Mouse (Mus musculus) liver, embryonic 13.5 days (tissue): ENCODE measurements around the gene Prss38. TPM values are rescaled to one million over a fixed set of nuclear protein-coding genes. Genes with fewer than 3 reads are reported as not detected.

Experiments
- ATAC-seq: fragments of 200-750 bp; cut with Nextera tagmentation; 2 replicates; pipeline ENCODE4 v1.8.0; 2017; ENCODE audit warnings: low read depth, mild to moderate bottlenecking, moderate number of reproducible peaks, moderate library complexity
- DNase-seq: peaks from one replicate; pipeline ENCODE4 v3.0.0; 2022
- H3K27ac ChIP-seq: fragments of 300-500 bp; sonication (generic); 2 replicates; pipeline ENCODE4 v1.5.1; 2015; ENCODE audit warnings: moderate library complexity, mild to moderate bottlenecking, inconsistent platforms
- H3K27me3 ChIP-seq: fragments of 300-500 bp; sonication (generic); 2 replicates; pipeline ENCODE4 v1.6.1; 2015; ENCODE audit warnings: mild to moderate bottlenecking, inconsistent platforms
- H3K36me3 ChIP-seq: fragments of 300-500 bp; sonication (generic); 2 replicates; pipeline ENCODE4 v1.6.1; 2015; ENCODE audit warnings: mild to moderate bottlenecking, inconsistent platforms
- H3K4me1 ChIP-seq: fragments of 300-500 bp; sonication (generic); replicated peaks from 2 replicates; pipeline ENCODE4 v1.6.1; 2015; ENCODE audit warnings: inconsistent platforms
- H3K4me2 ChIP-seq: fragments of 300-500 bp; sonication (generic); 2 replicates; pipeline ENCODE4 v1.6.1; 2015; ENCODE audit warnings: inconsistent platforms, mild to moderate bottlenecking, moderate library complexity
- H3K4me3 ChIP-seq: fragments of 300-500 bp; sonication (generic); replicated peaks from 2 replicates; pipeline ENCODE4 v1.5.1; 2015; ENCODE audit warnings: mild to moderate bottlenecking, inconsistent platforms
- H3K9ac ChIP-seq: fragments of 300-500 bp; sonication (generic); 2 replicates; pipeline ENCODE4 v1.6.1; 2015; ENCODE audit warnings: mild to moderate bottlenecking, inconsistent platforms
- H3K9me3 ChIP-seq: fragments of 300-500 bp; sonication (generic); replicated peaks from 2 replicates; pipeline ENCODE4 v1.6.1; 2016; ENCODE audit warnings: inconsistent platforms
- WGBS: fragments of 180-500 bp; shearing (Covaris S2); methylation state at CpG from one replicate; pipeline ENCODE4 v1.1.7; 2015; ENCODE audit not compliant: insufficient replicate concordance; 5-methylcytosine and 5-hydroxymethylcytosine counted together
- microRNA-seq: library from miRNA; unstranded; fragments of <30 nt; microRNA quantifications from one replicate; pipeline ENCODE4, GENCODE M21; 2016
- polyA plus RNA-seq: library from polyadenylated mRNA; unstranded; fragments of >200 nt; fragmentation: Nextera tagmentation; extraction: Ambion mirVana; gene quantifications from 2 replicates; pipeline ENCODE4 v1.2.1, GENCODE M21; 2015

Gene Prss38
- polyA plus RNA-seq, 1 experiment from 2014 or later, result not detected

GRCm38 (mm10) chr11:59322988-59323387 is 52.5 kb downstream of the Prss38 start:
- WGBS, result 65% methylated on average over 3 of the region's 3 CpGs

More at GRCm38 (mm10) chr11:59322988-59323387, 52.5 kb downstream of the Prss38 start:
- Histone ChIP-seq H3K36me3 (no peaks in the 10 kb centered on the region), H3K27ac (no peak overlapping the region), H3K4me2 (no peak overlapping the region), H3K4me1 (no peaks in the 10 kb centered on the region), H3K27me3 (peaks cover 2% of the 10 kb centered on the region; the same call in 1 of the 2 replicates), H3K9me3 (no peaks in the 10 kb centered on the region), H3K9ac (no peak overlapping the region), H3K4me3 (no peak overlapping the region)
- ATAC-seq (no peak), DNase-seq (no peak)

Small RNA genes within 50 kb of the gene (microRNA-seq; reads per million reads assigned to microRNA genes)
- not detected for gene Gm24756

Other genes with a start within 250 kb of the Prss38 start
- gene Obscn, start 239.3 kb downstream of the Prss38 start, polyA plus RNA-seq, result 0.23 and 0.35 TPM in 2 replicates
- 12.6 and 13.9 TPM in 2 replicates for gene Iba57, start 211.9 kb downstream of the Prss38 start, polyA plus RNA-seq
- gene Gjc2, start 192.4 kb downstream of the Prss38 start, polyA plus RNA-seq, result 0.05 and 0.07 TPM in 2 replicates
- gene Guk1, start 183.4 kb downstream of the Prss38 start, polyA plus RNA-seq, result 71.2 and 76.4 TPM in 2 replicates
- 69.6 and 75.8 TPM in 2 replicates for gene Mrpl55, start 173.2 kb downstream of the Prss38 start, polyA plus RNA-seq
- gene 2310033P09Rik, start 167.3 kb downstream of the Prss38 start, polyA plus RNA-seq, result 26.2 and 26.8 TPM in 2 replicates
- gene Arf1, start 147.4 kb downstream of the Prss38 start, polyA plus RNA-seq, result 275 and 317 TPM in 2 replicates
- 0.05 TPM in 1 of 2 replicates, not detected in the other for gene Wnt3a, start 84.9 kb downstream of the Prss38 start, polyA plus RNA-seq
- gene Wnt9a, start 68.7 kb downstream of the Prss38 start, polyA plus RNA-seq, result 0.22 and 0.39 TPM in 2 replicates
- gene Jmjd4, start 74.4 kb upstream of the Prss38 start, polyA plus RNA-seq, result 5.2 and 5.3 TPM in 2 replicates
- 26.8 and 31.0 TPM in 2 replicates for gene Snap47, start 75.5 kb upstream of the Prss38 start, polyA plus RNA-seq
- 1.1 and 1.8 TPM in 2 replicates for gene Zfp867, start 96.8 kb upstream of the Prss38 start, polyA plus RNA-seq
- 4.6 and 5.6 TPM in 2 replicates for gene Zkscan17, start 151.1 kb upstream of the Prss38 start, polyA plus RNA-seq
- gene Nlrp3, start 165.9 kb upstream of the Prss38 start, polyA plus RNA-seq, result 0.27 and 0.46 TPM in 2 replicates
- not detected in 2 replicates for gene Olfr222, start 200.6 kb upstream of the Prss38 start, polyA plus RNA-seq
- gene Olfr223, start 217.6 kb upstream of the Prss38 start, polyA plus RNA-seq, result not detected in 2 replicates